Comparison of ENCODE assay signal across 27 mouse cellular contexts in the genomic region with DNA sequence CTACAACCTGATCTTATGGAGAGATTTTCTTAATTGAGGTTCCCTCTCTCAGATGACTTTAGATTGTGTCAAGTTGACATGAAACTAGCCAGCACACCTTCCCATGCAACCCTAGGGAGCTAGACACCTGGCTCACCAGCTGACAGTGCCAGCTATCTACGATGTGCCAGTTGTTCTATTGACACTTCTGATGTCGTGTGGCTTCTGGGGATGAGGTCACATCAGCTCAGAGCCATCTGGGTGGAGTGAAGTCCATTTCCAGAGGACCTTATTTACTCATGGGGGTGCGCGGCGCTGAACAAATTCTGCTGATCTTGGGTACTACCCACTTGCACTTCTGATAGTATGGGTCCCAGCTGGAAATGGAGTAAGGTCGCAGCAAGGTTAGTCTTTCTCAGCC.
A peak's percentile ranks its signal among the peaks of the same experiment; 100 is the strongest.
DNase-seq lines count a peak whose midpoint lies in the region; ATAC-seq and TF ChIP-seq lines count a peak whose summit lies in the region.
"Had no signal": no experiment of that assay in that cellular context is flagged by ENCODE, and none has a peak within 500 bp of the region (broad histone marks: within the 10 kb centered on the region; RNA-seq: fewer than 3 reads in every experiment).

No protein-coding gene starts in this region.

- no peaks in the 10 kb centered on the region for H3K9me3 ChIP-seq in hindbrain, embryonic 11.5 days (ENCODE audit: control insufficient read depth, low read length)
- H3K9me3 ChIP-seq in hindbrain, embryonic 13.5 days, result no peaks in the 10 kb centered on the region; the same call in 1 of the 2 replicates
- H3K9me3 ChIP-seq in liver, postnatal 0 days (ENCODE audit: low read length), result peaks cover 3% of the 10 kb centered on the region; the same call in 1 of the 2 replicates
- H3K9me3 ChIP-seq in liver, embryonic 11.5 days (ENCODE audit: control insufficient read depth, low read length), result no peaks in the 10 kb centered on the region
- H3K9me3 ChIP-seq in neural tube, embryonic 13.5 days, result no peaks in the 10 kb centered on the region
- H3K9me3 ChIP-seq: forebrain, embryonic 10.5 days; heart, embryonic 10.5 days; heart, embryonic 13.5 days had no signal

- no peak overlapping the region for H3K9ac ChIP-seq in hindbrain, embryonic 11.5 days (ENCODE audit: low read depth, low read length)
- no peak overlapping the region for H3K9ac ChIP-seq in hindbrain, embryonic 13.5 days
- H3K9ac ChIP-seq in liver, postnatal 0 days (replicated peaks), result no peak overlapping the region
- no peak overlapping the region for H3K9ac ChIP-seq in liver, embryonic 11.5 days (ENCODE audit: low read depth, low read length)
- no peak overlapping the region for H3K9ac ChIP-seq in neural tube, embryonic 13.5 days
- H3K9ac ChIP-seq: forebrain, embryonic 13.5 days; heart, embryonic 13.5 days had no signal

- no peak for ATAC-seq in hindbrain, embryonic 11.5 days (ENCODE audit: low FRiP score)
- ATAC-seq in hindbrain, embryonic 13.5 days (ENCODE audit: low FRiP score), result no peak
- ATAC-seq in liver, postnatal 0 days, result peak; percentile 85
- ATAC-seq in liver, embryonic 11.5 days (replicated peaks; ENCODE audit: low FRiP score), result no peak
- ATAC-seq in neural tube, embryonic 13.5 days (ENCODE audit: low read depth), result no peak
- ATAC-seq: forebrain, embryonic 13.5 days; forebrain, embryonic 16.5 days; hindbrain, embryonic 16.5 days; inflammation-experienced regulatory T-cells, adult 6 months; Patski had no signal

- H3K27me3 ChIP-seq in hindbrain, embryonic 11.5 days (ENCODE audit: control insufficient read depth, insufficient read depth, low read length), result no peaks in the 10 kb centered on the region
- H3K27me3 ChIP-seq in hindbrain, embryonic 13.5 days, result no peaks in the 10 kb centered on the region
- no peaks in the 10 kb centered on the region for H3K27me3 ChIP-seq in liver, postnatal 0 days (ENCODE audit: insufficient read depth, low read length)
- no peaks in the 10 kb centered on the region for H3K27me3 ChIP-seq in liver, embryonic 11.5 days (replicated peaks; ENCODE audit: control insufficient read depth, insufficient read depth, low read length)
- H3K27me3 ChIP-seq in neural tube, embryonic 13.5 days, result no peaks in the 10 kb centered on the region
- H3K27me3 ChIP-seq: CH12.LX; forebrain, embryonic 13.5 days; heart, embryonic 13.5 days; Patski had no signal

- H3K4me3 ChIP-seq in hindbrain, embryonic 11.5 days (ENCODE audit: low read depth, low read length), result no peak overlapping the region
- H3K4me3 ChIP-seq in hindbrain, embryonic 13.5 days, result no peak overlapping the region
- no peak overlapping the region for H3K4me3 ChIP-seq in liver, postnatal 0 days (ENCODE audit: low read depth, low read length)
- no peak overlapping the region for H3K4me3 ChIP-seq in liver, embryonic 11.5 days (ENCODE audit: low read depth, low read length)
- H3K4me3 ChIP-seq in neural tube, embryonic 13.5 days, result no peak overlapping the region
- H3K4me3 ChIP-seq: forebrain, embryonic 10.5 days; forebrain, embryonic 13.5 days; heart, adult 2 months; heart, embryonic 10.5 days; heart, embryonic 13.5 days had no signal

- TF ChIP-seq CTCF in liver, postnatal 0 days (IDR thresholded peaks at IDR 0.05; ENCODE audit: low read depth), result no peak

- no peaks in the 10 kb centered on the region for H3K36me3 ChIP-seq in hindbrain, embryonic 11.5 days (ENCODE audit: control insufficient read depth, insufficient read depth, low read length)
- no peaks in the 10 kb centered on the region for H3K36me3 ChIP-seq in hindbrain, embryonic 13.5 days
- no peaks in the 10 kb centered on the region for H3K36me3 ChIP-seq in liver, postnatal 0 days (replicated peaks; ENCODE audit: insufficient read depth, low read length)
- H3K36me3 ChIP-seq in liver, embryonic 11.5 days (ENCODE audit: control insufficient read depth, insufficient read depth, low read length), result no peaks in the 10 kb centered on the region
- H3K36me3 ChIP-seq in neural tube, embryonic 13.5 days, result 0 out of 2 replicates have a peak, but pooled peaks cover 3% of the 10 kb centered on the region
- H3K36me3 ChIP-seq: forebrain, embryonic 10.5 days; G1E; heart, embryonic 13.5 days had no signal

- DNase-seq in hindbrain, embryonic 11.5 days (ENCODE audit: low spot score), result no peak
- DNase-seq in liver, postnatal 0 days, result no peak
- DNase-seq in liver, embryonic 11.5 days (ENCODE audit: low spot score), result no peak
- no peak for DNase-seq in neural tube, embryonic 10.5 days (ENCODE audit: extremely low spot score, low spot score)
- DNase-seq: adrenal gland, postnatal 10 days; adrenal gland, postnatal 36 days; B cell, adult 2 months; cerebellum, adult 18-20 months; cerebellum, adult 9-10 months; cerebellum, postnatal 14 days; gastrocnemius, postnatal 10 days; gastrocnemius, postnatal 36 days; heart, adult 2 months; heart, postnatal 14 days; heart, postnatal 4 days had no signal

- 90% methylated on average over 6 of the region's 6 CpGs for WGBS in hindbrain, embryonic 11.5 days
- WGBS in hindbrain, embryonic 13.5 days, result 92% methylated on average over 6 of the region's 6 CpGs
- WGBS in liver, postnatal 0 days (ENCODE audit: insufficient replicate concordance), result 72% methylated on average over 6 of the region's 6 CpGs
- WGBS in liver, embryonic 11.5 days, result 82% methylated on average over 6 of the region's 6 CpGs
- 93% methylated on average over 6 of the region's 6 CpGs for whole genome bisulfite sequencing in neural tube, embryonic 13.5 days

- H3K4me1 ChIP-seq in hindbrain, embryonic 11.5 days (replicated peaks; ENCODE audit: control insufficient read depth, insufficient read depth, low read length), result no peaks in the 10 kb centered on the region
- H3K4me1 ChIP-seq in hindbrain, embryonic 13.5 days (replicated peaks), result peaks cover 15% of the 10 kb centered on the region
- H3K4me1 ChIP-seq in liver, postnatal 0 days (ENCODE audit: insufficient read depth), result no peaks in the 10 kb centered on the region
- H3K4me1 ChIP-seq in liver, embryonic 11.5 days (replicated peaks; ENCODE audit: control insufficient read depth, insufficient read depth, low read length), result no peaks in the 10 kb centered on the region
- H3K4me1 ChIP-seq in neural tube, embryonic 13.5 days (replicated peaks), result peaks cover 12% of the 10 kb centered on the region
- H3K4me1 ChIP-seq: forebrain, embryonic 13.5 days; heart, embryonic 10.5 days; heart, embryonic 13.5 days had no signal

- TF ChIP-seq EP300 in liver, postnatal 0 days (IDR thresholded peaks at IDR 0.05; ENCODE audit: low read depth), result no peak

- no peak overlapping the region for H3K4me2 ChIP-seq in hindbrain, embryonic 11.5 days (replicated peaks; ENCODE audit: low read depth, low read length)
- H3K4me2 ChIP-seq in hindbrain, embryonic 13.5 days, result no peak overlapping the region
- H3K4me2 ChIP-seq in liver, postnatal 0 days (ENCODE audit: low read depth, low read length), result no peak overlapping the region
- H3K4me2 ChIP-seq in liver, embryonic 11.5 days, result no peak overlapping the region
- H3K4me2 ChIP-seq in neural tube, embryonic 13.5 days, result no peak overlapping the region
- H3K4me2 ChIP-seq: forebrain, embryonic 13.5 days; heart, embryonic 13.5 days had no signal

- H3K27ac ChIP-seq in hindbrain, embryonic 11.5 days (ENCODE audit: low read depth, low read length), result 0 out of 2 replicates have a peak overlapping the region, but pooled peaks have one; percentile 24
- no peak overlapping the region for H3K27ac ChIP-seq in hindbrain, embryonic 13.5 days
- no peak overlapping the region for H3K27ac ChIP-seq in liver, postnatal 0 days (ENCODE audit: low read depth)
- H3K27ac ChIP-seq in liver, embryonic 11.5 days (ENCODE audit: low read depth, low read length), result no peak overlapping the region
- H3K27ac ChIP-seq in neural tube, embryonic 13.5 days (replicated peaks), result peak overlapping the region; percentile 23; the same call in 1 of the 2 replicates
- H3K27ac ChIP-seq: forebrain, embryonic 10.5 days; forebrain, embryonic 13.5 days; heart, adult 2 months; heart, embryonic 10.5 days; heart, embryonic 13.5 days had no signal

Comparison
In these comparisons a context has a peak if more than half of its experiments do, and no peak if none do; other contexts are left out.
1. H3K27ac ChIP-seq: peak in hindbrain, embryonic 11.5 days (single experiment) and neural tube, embryonic 13.5 days (single experiment); none in hindbrain, embryonic 13.5 days (single experiment), liver, postnatal 0 days (single experiment) and liver, embryonic 11.5 days (single experiment).